Mouse (Mus musculus): Measurements from ENCODE around the gene Map4k1.

- no peak for TF ChIP-seq CTCF (IDR thresholded peaks at IDR 0.05)
- TF ChIP-seq POLR2A (IDR thresholded peaks at IDR 0.05; ENCODE audit: insufficient read depth, low read depth, low read length) = no peak
Observed at GRCm38 (mm10) chr7:28943451-28944180, 38.2 kb upstream of the Map4k1 start.

Measured in heart, adult 2 months (tissue).